Mouse (Mus musculus) midbrain, postnatal 0 days (tissue): ENCODE data around the gene Rpl7a. TPM values are rescaled to one million over a fixed set of nuclear protein-coding genes. Genes with fewer than 3 reads are reported as not detected.

Source experiments
- ATAC-seq: fragments of 200-750 bp; cut with Nextera tagmentation; 2 replicates; pipeline ENCODE4 v1.8.0; 2017; ENCODE audit warnings: moderate number of reproducible peaks, mild to moderate bottlenecking, moderate TSS enrichment, moderate library complexity; ENCODE audit not compliant: low FRiP score
- DNase-seq: peaks from one replicate; pipeline ENCODE4 v3.0.0-alpha.2; 2015; ENCODE audit warnings: low spot score
- H3K27ac ChIP-seq: fragments of 300-500 bp; sonication (generic); 2 replicates; pipeline ENCODE4 v1.5.1; 2014; ENCODE audit warnings: low read depth, mild to moderate bottlenecking, low read length, mixed read lengths
- H3K27me3 ChIP-seq: fragments of 300-500 bp; sonication (generic); 2 replicates; pipeline ENCODE4 v1.6.1; 2014; ENCODE audit warnings: low read length, control low read depth, mixed read lengths; ENCODE audit not compliant: insufficient read depth
- H3K36me3 ChIP-seq: fragments of 300-500 bp; sonication (generic); 2 replicates; pipeline ENCODE4 v1.6.1; 2014; ENCODE audit warnings: low read length, control low read depth, mixed read lengths; ENCODE audit not compliant: insufficient read depth
- H3K4me1 ChIP-seq: fragments of 300-500 bp; sonication (generic); 2 replicates; pipeline ENCODE4 v1.6.1; 2014; ENCODE audit warnings: mild to moderate bottlenecking, control low read depth, antibody characterized with exemption, low read length, mixed read lengths; ENCODE audit not compliant: insufficient read depth
- H3K4me2 ChIP-seq: fragments of 300-500 bp; sonication (generic); 2 replicates; pipeline ENCODE4 v1.6.1; 2014; ENCODE audit warnings: low read depth, mild to moderate bottlenecking, low read length, mixed read lengths; ENCODE audit not compliant: poor library complexity, severe bottlenecking
- H3K4me3 ChIP-seq: fragments of 300-500 bp; sonication (generic); 2 replicates; pipeline ENCODE4 v1.5.1; 2014; ENCODE audit warnings: low read depth, mild to moderate bottlenecking, low read length, moderate library complexity
- H3K9ac ChIP-seq: fragments of 300-500 bp; sonication (generic); replicated peaks from 2 replicates; pipeline ENCODE4 v1.6.1; 2014; ENCODE audit warnings: mild to moderate bottlenecking, low read length, moderate library complexity, mixed read lengths; ENCODE audit not compliant: poor library complexity, severe bottlenecking
- H3K9me3 ChIP-seq: fragments of 300-500 bp; sonication (generic); 2 replicates; pipeline ENCODE4 v1.6.1; 2016; ENCODE audit warnings: low read length, control low read depth
- CTCF ChIP-seq: IDR thresholded peaks from 2 replicates; pipeline ENCODE4 v1.5.1; 2016; ENCODE audit warnings: antibody characterized with exemption, mild to moderate bottlenecking
- WGBS: fragments of 180-500 bp; shearing (Covaris S2); extraction: QIAGEN DNeasy Blood & Tissue Kit; methylation state at CpG from one replicate; pipeline ENCODE4 v1.1.7; 2014; 5-methylcytosine and 5-hydroxymethylcytosine counted together
- polyA plus RNA-seq: library from polyadenylated mRNA; unstranded; fragments of >200 nt; fragmentation: Nextera tagmentation; extraction: Ambion mirVana; gene quantifications from 2 replicates; pipeline ENCODE4 v1.2.1, GENCODE M21; 2015
- total RNA-seq: library from RNA; depleted of rRNA; stranded (reverse); fragments of >200 nt; gene quantifications from 2 replicates; pipeline ENCODE4 v1.2.3, GENCODE M21; 2014

The Rpl7a gene
- total and polyA plus RNA-seq, 2 experiments from 2014 or later: 433 to 1,034 TPM

DNA sequence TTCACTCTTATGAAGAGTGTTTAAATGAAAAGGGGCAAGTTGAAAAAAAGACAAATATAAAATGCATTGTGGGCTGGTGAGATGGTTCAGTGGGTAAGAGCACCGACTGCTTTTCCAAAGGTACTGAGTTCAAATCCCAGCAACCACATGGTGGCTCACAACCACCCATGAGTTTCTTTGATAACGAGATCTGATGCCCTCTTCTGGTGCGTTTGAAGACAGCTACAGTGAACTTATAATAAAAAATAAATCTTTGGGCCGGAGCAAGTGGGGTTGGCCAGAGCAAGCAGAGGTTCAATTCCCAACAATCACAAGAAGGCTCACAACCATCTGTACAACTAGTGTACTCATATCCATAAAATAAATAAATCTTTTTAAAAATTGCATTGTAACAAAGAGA lies 14.7 kb upstream of the Rpl7a start:
- WGBS: 92% methylated on average over 4 of the region's 4 CpGs

DNA sequence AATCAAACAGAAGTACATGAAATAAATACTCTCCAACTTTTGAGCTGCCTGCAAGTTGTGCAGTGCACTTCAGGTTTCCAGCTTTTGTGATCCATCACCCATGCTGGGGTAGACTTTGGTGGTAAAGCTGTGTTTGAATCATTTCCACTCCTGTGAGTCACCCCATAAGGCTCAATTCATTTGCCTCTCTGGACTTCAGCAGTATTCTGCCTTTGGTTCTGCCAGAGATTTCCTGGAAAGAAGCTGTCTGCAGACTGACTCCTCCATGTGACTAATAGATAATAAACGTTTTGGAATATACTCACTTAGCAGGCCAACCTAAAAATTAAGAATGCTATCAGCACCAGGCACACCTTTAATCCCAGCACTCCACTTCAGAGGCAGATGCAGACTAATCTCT lies 9.8 kb upstream of the Rpl7a start:
- H3K4me1 ChIP-seq: peaks cover 9% of the 10 kb centered on the region; the same call in 1 of the 2 replicates
- H3K27me3 ChIP-seq: no peaks in the 10 kb centered on the region
- 79% methylated on average over 1 of the region's 1 CpGs for WGBS
- ATAC-seq: no peak
- no peaks in the 10 kb centered on the region for H3K9me3 ChIP-seq
- DNase-seq: no peak
- no peak overlapping the region for H3K9ac ChIP-seq
- no peak overlapping the region for H3K27ac ChIP-seq
- peaks cover 28% of the 10 kb centered on the region for H3K36me3 ChIP-seq
- H3K4me3 ChIP-seq: no peak overlapping the region
- no peak for TF ChIP-seq CTCF
- H3K4me2 ChIP-seq: no peak overlapping the region

More for the DNA sequence above, 14.7 kb upstream of the Rpl7a start:
- H3K9ac ChIP-seq: no peak overlapping the region
- TF ChIP-seq CTCF: peak; percentile 37; the same call in 1 of the 2 replicates
- no peak for ATAC-seq
- H3K27ac ChIP-seq: no peak overlapping the region
- H3K4me3 ChIP-seq: no peak overlapping the region
- no peak for DNase-seq
- H3K27me3 ChIP-seq: no peaks in the 10 kb centered on the region
- H3K4me1 ChIP-seq: no peaks in the 10 kb centered on the region
- H3K4me2 ChIP-seq: no peak overlapping the region
- H3K9me3 ChIP-seq: no peaks in the 10 kb centered on the region
- H3K36me3 ChIP-seq: peaks cover 44% of the 10 kb centered on the region

DNA sequence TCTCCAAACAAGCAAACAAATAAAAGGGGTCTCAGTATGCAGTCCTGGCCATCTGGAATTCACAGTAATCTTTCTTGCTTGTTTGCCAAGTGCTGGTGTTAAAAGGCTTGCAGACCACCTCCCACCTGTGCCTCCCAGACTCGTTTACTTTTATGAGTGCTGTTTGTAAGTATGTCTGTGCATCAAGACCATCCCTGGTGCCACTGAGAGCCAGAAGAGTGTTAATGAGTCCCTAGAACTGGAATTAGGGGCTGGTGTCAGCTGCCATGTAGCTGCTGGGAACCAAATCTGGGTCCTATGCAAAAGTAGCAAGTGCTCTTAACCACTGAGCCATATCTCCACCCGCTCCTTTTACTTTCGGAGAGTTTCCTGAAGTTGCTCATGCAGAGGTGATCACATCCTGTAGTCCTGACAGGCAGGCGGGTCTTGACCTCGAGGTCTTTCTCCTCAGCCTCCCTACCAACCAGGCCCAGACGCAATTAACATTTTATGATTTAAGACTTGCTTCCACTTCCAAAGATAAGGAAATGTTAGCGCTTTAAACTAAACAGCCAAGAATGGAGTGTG lies 8.6 kb upstream of the Rpl7a start:
- no peak for DNase-seq
- Histone ChIP-seq H3K9ac (peak overlapping the region; percentile 71), H3K27ac (peak overlapping the region; percentile 83), H3K4me3 (peak overlapping the region; percentile 80), H3K4me1 (peaks cover 9% of the 10 kb centered on the region; the same call in 1 of the 2 replicates), H3K4me2 (peak overlapping the region; percentile 71), H3K27me3 (no peaks in the 10 kb centered on the region), H3K36me3 (peaks cover 39% of the 10 kb centered on the region), H3K9me3 (no peaks in the 10 kb centered on the region)
- no peak for TF ChIP-seq CTCF
- 13% methylated on average over 7 of the region's 7 CpGs for WGBS
- no peak for ATAC-seq

DNA sequence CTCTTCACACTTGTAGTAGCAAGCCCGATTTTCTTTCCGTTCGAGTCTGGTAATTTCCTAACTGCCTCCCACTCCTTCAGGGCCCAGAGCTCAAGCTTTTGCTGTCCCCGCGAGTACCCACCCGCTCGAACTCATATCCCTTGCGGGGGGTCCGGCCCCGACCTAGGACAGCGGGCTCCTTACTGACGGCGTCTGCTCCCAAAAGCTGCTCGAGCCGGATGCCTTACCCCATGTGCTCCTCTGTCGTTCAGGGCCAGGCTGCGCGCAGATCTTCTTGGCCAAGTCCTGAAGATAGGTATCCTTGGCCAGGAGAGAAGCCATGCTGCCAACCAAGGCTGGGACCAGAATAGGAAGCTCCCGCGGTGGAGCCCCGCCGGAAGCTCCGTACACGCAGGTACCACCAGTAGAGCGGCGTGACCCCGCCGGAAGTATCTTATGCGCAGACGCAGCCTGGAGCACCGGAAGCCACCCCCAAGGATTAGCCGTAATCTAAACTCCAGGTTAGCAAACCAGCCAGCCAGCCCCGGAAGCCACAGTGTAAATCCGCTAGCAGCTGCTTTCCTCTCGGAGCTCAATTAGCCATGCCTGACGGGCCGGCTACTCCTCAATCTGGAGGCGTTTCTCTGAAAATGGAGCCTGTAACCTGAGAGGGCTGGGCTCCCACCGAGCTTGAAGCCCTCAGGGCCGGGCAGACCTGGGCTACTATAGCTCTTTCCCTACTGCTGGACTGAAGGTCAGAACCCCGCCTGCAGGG lies 7.9 kb upstream of the Rpl7a start, which contains the start of gene Surf6:
TSS of gene Surf6 (minus strand) at position 413 of the 754 bp plus-strand sequence.
- TF ChIP-seq CTCF: no peak
- Histone ChIP-seq H3K36me3 (peaks cover 41% of the 10 kb centered on the region), H3K9ac (peak within 1 kb of the TSS; percentile 71), H3K27ac (peak within 1 kb of the TSS; percentile 83), H3K4me1 (peaks cover 9% of the 10 kb centered on the region; the same call in 1 of the 2 replicates), H3K27me3 (no peaks in the 10 kb centered on the region), H3K4me2 (peak within 1 kb of the TSS; percentile 71), H3K4me3 (peak within 1 kb of the TSS; percentile 80), H3K9me3 (no peaks in the 10 kb centered on the region)
- DNase-seq: peak; percentile 98
- under 1% methylated on average over 41 of the region's 41 CpGs for WGBS
- ATAC-seq: peak; percentile 91

DNA sequence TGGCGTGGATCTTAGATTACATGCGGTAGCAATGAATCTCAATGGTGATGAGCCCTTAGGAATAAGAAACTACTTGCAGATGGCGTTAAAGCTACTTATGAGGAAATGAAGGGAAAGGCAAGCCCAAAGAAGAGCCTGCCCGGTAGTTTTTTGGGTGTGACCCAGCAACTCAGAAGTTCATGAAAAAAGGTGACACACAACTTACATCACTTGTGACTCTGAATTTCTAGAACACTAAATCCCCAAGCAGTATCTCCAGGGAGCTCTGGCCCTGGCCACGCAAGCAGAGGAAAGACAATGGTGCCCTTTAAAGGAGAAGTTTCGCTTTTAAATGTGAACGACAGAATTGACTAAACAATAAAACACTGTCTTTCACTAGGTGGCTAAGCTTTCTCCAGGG lies 7.3 kb upstream of the Rpl7a start:
- Histone ChIP-seq H3K4me3 (peak overlapping the region; percentile 80), H3K27me3 (no peaks in the 10 kb centered on the region), H3K9me3 (no peaks in the 10 kb centered on the region), H3K9ac (peak overlapping the region; percentile 71), H3K4me2 (peak overlapping the region; percentile 71), H3K36me3 (peaks cover 39% of the 10 kb centered on the region), H3K27ac (peak overlapping the region; percentile 83), H3K4me1 (peaks cover 9% of the 10 kb centered on the region; the same call in 1 of the 2 replicates)
- DNase-seq (no peak), ATAC-seq (no peak)
- WGBS: 10% methylated on average over 7 of the region's 7 CpGs
- TF ChIP-seq CTCF: no peak

DNA sequence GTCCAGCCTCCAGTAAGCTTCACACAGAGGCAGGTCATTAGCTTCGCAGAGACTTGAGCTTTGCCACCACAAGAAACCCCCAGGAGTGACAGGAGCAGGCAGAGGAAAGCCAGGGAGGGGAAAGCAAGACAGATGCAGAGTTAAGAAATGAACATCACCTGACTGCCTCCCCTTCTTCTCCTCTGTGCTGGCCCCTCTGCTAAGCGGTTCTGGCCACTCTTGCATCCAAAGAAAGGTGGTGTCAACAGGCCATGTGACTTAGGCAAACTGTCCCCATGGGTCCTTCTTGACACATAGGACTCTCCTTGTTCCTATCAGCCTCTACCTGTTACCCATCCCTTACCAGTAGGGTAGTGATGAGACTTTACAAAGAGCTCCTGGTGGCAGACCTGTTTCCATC lies 4.6 kb upstream of the Rpl7a start:
- Histone ChIP-seq H3K9ac (no peak overlapping the region), H3K4me2 (no peak overlapping the region), H3K4me1 (peaks cover 15% of the 10 kb centered on the region), H3K27me3 (no peaks in the 10 kb centered on the region), H3K36me3 (peaks cover 25% of the 10 kb centered on the region), H3K4me3 (no peak overlapping the region), H3K9me3 (no peaks in the 10 kb centered on the region), H3K27ac (no peak overlapping the region)
- ATAC-seq: no peak
- no peak for TF ChIP-seq CTCF
- no peak for DNase-seq
- 92% methylated on average over 2 of the region's 2 CpGs for WGBS
